Mouse (Mus musculus) monocyte, adult 2 months (primary cell): Measurements from ENCODE around the gene Tpcn1.
A peak's percentile ranks its signal among the peaks of the same experiment; 100 is the strongest.

Experiments used
- DNase-seq, 2 experiments: peaks; one replicate each; pipeline ENCODE4 v3.0.0; 2022; ENCODE audit warnings: low spot score in 2 of 2, low read depth in 1 of 2

Tpcn1 gene

GRCm38 (mm10) chr5:120610906-120611305 is 22.4 kb upstream of the Tpcn1 start:
- DNase-seq: no peak

- no peak for DNase-seq
These were observed 20.8 kb upstream of the Tpcn1 start for GRCm38 (mm10) chr5:120609246-120609775.

GRCm38 (mm10) chr5:120607335-120607734 is 18.9 kb upstream of the Tpcn1 start:
- DNase-seq: no peak

GRCm38 (mm10) chr5:120606590-120607200 is 18.2 kb upstream of the Tpcn1 start:
- DNase-seq: no peak

GRCm38 (mm10) chr5:120605688-120606087 is 17.2 kb upstream of the Tpcn1 start:
- peak; percentile 68 to 76 for DNase-seq

- DNase-seq: no peak
These were observed 16.8 kb upstream of the Tpcn1 start for GRCm38 (mm10) chr5:120605241-120605661.

GRCm38 (mm10) chr5:120604839-120605238 is 16.4 kb upstream of the Tpcn1 start:
- DNase-seq: peak in 1 of 2 experiments; percentile 63

GRCm38 (mm10) chr5:120603515-120603914 is 15.0 kb upstream of the Tpcn1 start:
- DNase-seq: no peak

- no peak for DNase-seq
These were observed 13.7 kb upstream of the Tpcn1 start for GRCm38 (mm10) chr5:120602210-120602609.

GRCm38 (mm10) chr5:120600946-120601668 is 12.6 kb upstream of the Tpcn1 start:
- no peak for DNase-seq

GRCm38 (mm10) chr5:120599625-120600024 is 11.2 kb upstream of the Tpcn1 start:
- DNase-seq: no peak

GRCm38 (mm10) chr5:120594485-120594884 is 6.0 kb upstream of the Tpcn1 start:
- no peak for DNase-seq

GRCm38 (mm10) chr5:120592141-120592540 is 3.7 kb upstream of the Tpcn1 start:
- DNase-seq: no peak

- no peak for DNase-seq
These were observed 2.0 kb upstream of the Tpcn1 start for GRCm38 (mm10) chr5:120590356-120591010.

- no peak for DNase-seq
These were observed 419 bp downstream of the Tpcn1 start for GRCm38 (mm10) chr5:120587940-120588568.

GRCm38 (mm10) chr5:120587616-120587926 is 902 bp downstream of the Tpcn1 start:
- DNase-seq: no peak

GRCm38 (mm10) chr5:120586741-120587615 is 1.5 kb downstream of the Tpcn1 start:
- no peak for DNase-seq

- DNase-seq: no peak
These were observed 3.5 kb downstream of the Tpcn1 start for GRCm38 (mm10) chr5:120584968-120585367.

GRCm38 (mm10) chr5:120583511-120583910 is 5.0 kb downstream of the Tpcn1 start:
- no peak for DNase-seq

- no peak for DNase-seq
These were observed 6.5 kb downstream of the Tpcn1 start for GRCm38 (mm10) chr5:120582002-120582401.
